Mouse (Mus musculus) left cerebral cortex, adult 9 months (tissue): Measurements from ENCODE around the gene Lypd6b.

Experiments
- DNase-seq, 2 experiments: peaks; one replicate each; pipeline ENCODE4 v3.0.0; 2022; ENCODE audit warnings: low spot score in 2 of 2

Lypd6b gene

DNA sequence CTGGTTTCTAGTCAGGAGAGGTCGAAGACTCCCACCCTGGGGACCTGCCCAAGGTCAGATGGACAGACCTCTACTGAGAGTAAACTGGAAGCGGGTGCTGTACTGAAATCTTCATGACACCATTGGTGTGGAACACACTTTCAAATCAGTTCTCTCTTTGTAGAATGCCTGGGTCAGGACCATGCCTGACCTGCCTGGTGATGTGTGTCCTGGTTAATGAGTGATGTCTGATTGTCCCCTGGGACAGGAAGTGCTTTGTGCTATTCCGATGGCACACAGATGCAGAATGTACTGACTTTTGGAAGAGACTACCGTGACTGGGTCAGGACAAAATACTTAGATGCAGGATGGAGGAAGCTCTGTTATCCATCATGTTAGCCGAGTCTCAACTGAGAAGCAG is 17.0 kb upstream of the Lypd6b start:
- DNase-seq = no peak

DNA sequence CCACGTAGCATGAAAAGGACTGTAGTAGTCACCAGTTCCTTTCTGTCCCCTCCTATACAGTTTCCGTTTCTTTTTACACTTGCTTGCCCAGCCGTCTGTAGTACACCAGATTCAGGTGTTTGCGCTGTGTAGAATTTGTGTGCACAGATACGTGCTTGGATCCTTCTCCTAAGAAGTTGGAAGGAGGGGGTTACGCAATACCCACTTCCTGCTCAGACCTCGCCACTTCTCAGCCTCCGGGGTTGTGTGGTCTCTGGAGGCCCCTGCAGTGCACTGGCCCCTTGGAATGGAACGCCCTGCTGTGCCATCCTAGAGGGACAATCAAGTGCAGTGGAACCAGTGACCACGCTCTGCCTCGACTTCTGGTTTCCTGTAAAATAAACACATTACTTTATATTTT is 16.3 kb upstream of the Lypd6b start:
- DNase-seq = no peak

DNA sequence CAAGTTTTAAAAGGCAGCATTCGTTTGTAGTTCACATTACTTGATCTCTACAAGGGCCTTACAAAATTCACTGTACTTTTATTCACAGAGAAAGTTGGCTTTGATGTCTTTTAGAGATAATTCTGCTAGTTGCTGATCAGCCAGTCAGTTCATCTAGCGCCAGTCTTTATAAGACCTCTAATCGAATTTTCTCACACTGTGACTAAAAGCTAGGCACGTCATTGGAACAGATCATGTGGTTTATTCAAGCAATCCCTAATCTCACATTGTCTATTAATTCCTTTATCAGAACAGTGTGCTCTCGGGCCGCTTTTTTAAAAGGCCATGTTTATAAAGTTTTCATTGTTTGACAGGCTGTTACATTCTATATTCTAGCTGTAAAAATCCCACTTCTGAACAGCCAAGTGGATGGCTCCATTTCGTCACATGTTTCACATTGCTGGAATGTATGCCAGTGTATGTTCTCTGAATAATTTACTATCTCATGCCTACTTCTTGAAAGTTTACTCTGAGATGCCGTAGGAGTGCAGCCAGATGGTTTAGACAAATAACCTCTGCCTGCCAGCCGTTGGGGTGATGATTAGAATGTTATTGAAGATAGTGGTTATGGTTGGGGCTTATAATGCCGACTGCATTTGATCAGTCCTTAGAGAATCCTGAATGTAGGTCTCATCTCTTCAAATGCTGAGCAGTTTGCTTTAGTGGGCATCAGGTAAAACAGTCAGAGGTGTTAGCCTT is 14.1 kb upstream of the Lypd6b start:
- no peak for DNase-seq

DNA sequence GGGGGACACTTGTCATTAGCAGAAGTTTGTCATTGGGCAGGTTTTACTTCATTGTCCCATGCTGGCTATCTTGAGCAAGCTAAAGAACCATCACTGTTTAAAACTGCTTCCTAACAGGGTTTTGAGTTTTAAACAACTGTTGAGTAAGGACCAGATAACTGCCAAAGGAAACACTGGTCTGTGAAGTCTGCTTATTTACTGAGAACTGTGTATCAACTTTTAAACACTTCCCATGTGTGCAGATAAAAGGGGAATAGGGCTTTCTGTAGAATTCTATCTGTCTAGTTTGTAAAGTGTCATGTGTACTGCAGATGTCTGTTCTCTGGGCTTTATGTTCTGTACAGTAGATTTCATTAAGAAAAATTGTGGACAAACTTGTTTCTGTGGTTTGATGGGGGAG is 13.3 kb upstream of the Lypd6b start:
- no peak for DNase-seq

DNA sequence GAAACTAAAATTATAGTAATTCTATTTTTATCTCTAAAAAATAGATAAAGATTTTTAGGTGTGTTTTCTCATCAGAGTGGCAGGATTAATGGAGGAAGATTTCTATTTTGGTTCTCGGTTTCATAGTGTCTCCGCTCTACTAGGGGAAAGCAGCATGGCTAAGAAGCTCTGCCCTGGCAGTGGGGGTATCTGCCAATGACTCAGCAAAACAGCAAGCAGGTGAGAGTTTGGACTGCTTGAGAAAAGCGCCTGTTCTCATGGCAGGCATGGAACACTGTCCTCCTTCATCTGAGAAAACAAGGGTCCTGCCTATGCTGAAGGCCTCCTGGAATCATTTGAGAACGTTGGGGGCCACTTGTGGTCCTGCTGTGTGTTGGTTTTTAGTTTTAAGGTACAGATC is 12.3 kb upstream of the Lypd6b start:
- no peak for DNase-seq

DNA sequence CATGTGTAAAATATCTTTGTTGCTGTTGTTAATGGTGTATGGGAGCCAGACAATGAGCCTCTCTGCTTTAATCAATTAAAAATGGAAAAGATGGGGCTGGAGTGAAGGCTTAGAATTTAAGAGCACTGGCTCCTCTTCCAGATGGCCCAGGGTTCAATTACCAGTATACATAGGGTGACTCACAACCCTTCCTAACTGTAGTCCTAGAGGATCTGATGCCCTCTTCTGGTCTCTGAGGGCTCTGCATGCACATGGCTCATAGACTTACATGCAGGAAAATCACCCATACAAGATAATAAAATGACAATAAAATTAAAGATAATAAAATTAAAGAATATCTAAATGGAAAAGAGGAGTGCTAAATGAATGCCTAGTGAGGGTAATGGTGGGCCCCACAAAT is 11.8 kb upstream of the Lypd6b start:
- no peak for DNase-seq

DNA sequence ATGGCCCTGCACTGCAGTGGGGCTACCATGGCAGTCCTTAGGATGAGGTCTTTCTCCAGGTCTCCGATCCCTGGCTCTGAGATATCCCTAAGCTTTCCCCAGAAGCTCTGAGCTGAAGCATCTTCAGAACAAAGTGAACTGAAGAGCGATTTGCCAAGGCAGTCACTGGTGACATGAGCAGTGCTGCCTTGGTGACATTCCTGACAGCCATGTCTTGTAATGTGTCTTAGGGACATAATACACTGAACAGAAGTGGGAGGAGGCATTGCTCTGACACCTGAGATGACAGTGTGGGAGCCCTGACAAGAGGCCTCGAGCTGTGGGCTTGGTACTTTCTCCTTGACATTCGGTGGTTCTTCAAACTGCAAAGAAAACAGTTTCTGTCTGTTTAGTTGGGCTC is 11.1 kb upstream of the Lypd6b start:
- no peak for DNase-seq

DNA sequence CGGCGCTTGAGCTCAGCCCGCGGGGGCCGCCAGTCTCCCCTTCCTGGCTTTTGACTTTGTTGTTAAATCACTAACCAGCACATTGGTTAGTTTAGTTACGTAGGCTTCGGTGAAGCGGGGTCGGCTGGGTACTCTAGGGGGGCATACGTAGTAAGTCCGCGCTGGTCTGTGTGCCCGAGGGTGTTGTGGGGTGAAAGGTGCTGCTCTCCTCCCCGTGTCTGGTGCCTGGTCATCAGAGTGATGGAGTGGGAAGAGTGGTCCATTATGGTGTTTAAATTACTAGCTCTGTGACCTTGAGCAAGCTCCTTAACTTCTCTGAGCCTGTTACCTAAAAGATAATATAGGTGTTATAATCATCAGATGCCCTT is 547 bp downstream of the Lypd6b start:
- no peak for DNase-seq

DNA sequence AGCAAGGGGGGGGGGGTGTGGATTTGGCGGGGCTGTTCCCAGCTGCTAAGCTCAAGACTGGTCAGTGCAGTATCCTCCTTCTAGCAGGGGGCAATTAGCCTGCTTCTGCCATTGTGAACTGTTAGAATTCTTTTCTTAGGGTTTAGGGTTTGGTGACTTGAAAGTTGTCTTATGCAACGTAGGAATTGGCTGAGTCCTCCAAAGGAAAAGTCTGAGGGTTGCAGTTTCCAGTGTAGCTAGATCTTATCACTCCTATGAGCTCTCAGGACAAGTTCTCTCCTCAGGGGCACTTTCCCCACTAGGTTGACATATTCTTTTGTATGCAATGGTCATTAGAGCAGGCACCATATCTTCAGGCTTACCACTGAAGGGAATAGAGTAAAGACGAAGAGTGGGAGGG is 1.2 kb downstream of the Lypd6b start:
- DNase-seq = no peak

DNA sequence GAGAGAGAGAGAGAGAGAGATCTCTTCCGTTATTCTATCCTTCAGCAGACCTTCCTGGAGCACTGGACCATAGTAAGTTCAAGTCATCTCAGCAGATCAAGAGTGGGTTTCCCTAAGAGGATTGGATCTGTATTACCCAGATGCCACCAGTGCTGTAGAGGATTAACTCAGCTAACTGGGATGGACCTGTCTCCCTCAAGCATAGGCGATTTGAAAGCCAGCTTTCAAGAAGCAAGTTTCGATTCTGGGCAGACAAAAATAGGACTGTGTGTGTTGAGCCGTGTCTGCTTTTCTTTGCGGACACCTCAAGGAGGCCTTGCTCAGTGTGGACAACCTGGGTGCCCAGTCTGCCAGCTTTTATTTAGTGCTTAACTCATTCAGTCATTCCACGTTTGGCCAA is 1.6 kb downstream of the Lypd6b start:
- DNase-seq = no peak

DNA sequence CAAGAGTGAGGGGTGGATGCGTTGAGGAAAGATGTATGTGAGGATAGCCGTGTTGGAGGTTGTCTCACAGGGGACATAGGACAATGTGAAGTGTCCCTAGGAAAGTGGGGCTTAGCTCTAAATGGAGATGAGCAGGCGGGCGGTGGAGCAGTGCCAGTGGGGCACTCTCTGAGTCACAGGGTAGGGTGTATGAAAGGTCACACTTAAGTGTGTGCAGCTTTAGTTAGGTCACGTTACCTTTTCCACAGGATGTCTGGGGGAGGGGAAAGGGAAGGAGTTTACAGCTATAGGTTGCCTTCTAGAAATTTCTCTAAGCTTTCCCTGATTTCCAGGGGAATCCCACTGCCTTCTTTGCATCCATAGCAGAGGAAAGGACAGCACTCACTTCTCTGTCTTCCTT is 2.0 kb downstream of the Lypd6b start:
- DNase-seq = no peak

DNA sequence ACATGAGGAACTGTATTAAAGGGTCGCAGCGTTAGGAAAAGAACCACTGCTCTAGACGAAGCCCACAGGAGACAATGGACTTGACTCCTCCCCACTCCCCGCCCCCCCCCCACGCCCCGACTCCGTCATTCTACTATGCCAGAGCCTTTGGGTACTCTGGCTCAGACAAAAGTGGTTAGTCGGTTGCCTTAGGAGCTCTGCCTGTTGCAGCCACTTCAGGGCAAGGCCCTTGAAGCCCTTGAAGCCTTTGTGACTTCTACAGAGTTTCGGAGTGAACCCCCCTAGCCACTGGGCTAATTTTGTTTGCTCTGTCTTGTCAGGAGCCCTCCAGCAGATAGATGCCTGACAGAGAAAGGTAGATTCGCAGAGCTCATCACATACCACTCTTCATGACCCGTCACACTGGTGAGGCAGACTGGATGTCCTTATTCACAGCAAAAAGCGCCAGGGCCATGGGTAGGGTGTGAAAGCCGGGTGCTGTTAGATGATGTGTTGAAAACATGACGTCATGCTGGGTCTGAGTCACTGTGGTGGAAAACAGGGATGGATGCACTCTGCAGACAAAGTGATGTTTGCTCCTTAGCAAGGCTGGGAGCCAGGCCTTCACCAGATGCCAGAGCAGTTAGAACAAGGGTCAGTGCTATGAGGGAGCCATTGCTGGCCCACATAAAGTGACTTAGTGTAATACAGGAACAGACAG is 10.1 kb downstream of the Lypd6b start:
- peak in 1 of 2 experiments; percentile 29 for DNase-seq

DNA sequence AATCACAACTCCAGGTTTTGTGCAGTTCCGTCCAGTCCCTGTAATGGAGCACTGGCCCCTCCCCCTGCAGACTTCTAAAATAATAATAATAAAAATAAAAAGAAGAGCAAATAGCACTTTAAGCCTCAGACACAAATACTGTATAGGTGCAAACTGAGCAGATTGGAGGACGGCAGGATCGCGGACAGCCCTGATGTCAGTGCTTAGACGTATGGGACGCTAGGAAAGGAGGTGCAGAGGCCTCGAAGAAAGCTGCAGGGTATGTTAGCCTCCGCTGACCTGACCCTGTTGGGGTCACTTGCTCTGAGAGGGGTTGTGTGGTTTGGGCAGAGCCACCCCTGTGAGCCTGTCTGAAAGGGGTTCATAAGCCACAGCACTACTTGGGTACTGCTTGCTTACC is 17.0 kb downstream of the Lypd6b start:
- no peak for DNase-seq

DNA sequence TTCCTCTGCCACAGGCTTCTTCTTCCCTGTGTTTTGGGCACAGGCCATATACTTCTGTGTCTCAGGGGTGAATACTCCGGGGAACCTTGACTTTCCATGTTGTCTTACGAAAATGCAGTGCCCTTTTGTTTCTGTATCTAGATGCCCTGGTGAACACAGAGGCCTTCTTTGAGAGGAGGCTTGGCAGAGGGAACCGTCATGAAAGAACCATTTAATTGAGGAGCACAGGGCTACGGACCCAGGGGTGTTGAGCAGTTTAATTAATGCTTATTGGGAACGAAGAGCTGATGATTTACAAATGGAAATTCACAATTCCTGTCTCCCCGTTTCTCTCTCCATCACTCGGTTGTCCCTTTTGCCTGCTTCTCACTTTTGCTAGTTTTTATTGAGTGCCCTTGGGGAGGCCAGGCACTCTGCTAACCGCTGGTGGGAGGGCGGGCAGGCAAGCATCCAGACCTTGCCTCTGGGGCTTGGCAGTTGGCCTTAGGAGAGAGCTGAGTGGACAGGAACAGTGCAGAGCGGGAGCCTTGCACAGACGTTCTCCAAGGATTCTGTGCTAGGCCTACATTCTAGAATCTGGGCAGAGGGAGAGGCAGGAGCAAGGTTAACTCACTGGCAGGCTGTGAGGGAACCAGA is 18.4 kb downstream of the Lypd6b start:
- DNase-seq = peak in 1 of 2 experiments; percentile 40

DNA sequence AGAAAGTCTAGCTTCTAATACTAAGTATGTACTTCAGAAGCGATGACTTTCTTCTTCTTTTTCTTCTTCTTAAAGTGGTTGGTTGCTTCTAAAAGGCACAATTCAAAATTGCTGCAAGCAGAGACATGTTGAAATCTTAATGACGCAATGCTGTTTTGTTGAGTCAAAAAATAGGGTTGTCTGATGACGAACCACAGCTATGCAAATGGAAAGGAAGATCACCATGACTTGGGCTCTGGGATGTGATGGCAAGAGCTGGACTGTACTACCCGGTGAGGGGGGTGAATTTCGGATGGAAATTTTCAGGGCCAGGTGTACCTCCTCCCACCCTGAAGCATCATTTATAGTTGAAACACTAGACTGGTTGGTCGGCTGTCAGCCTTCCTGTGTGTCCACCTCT is 22.0 kb downstream of the Lypd6b start:
- DNase-seq = no peak

DNA sequence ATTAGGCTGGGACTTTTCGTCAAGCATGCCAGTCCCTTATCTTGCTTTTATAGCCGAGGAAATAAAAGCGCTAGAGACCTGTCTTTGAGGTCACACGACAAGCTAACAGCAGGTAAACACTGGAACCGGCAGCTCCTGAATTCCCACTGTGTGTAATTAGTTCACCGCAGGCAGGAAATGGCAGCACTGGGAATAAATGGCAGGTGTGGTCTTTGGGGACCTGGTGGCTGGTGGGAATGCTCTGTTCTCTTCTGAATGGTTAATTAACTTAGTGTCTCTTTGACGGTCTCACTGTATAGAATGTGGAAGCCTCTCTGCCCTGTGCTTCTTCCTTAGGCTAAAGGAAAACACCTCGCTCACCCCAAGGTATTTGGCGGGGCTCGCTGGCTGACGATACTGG is 23.9 kb downstream of the Lypd6b start:
- no peak for DNase-seq

DNA sequence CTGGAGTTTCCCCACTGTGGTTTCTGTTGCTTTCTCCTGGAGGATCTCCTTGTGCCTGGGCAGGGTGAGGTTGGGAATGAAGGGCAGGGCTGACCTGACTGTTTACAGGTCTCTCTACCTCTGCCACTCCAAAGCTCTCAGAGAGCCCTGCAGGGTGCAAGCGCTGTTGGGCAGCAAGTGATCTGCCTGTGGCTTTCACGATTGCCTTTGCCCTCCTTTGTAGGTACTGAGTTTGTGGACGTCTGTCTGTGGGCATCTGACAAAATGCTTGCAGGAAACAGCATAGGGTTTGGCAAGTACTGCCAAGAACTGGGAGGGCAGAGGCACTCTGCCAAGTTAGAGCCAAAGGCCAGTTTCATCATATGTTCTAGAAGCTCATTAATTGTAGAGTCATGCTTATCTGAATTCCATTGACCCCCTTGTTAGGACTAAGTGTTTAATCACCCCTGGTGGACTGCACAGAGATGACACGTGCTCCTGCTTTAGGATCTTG is 24.4 kb downstream of the Lypd6b start:
- no peak for DNase-seq

DNA sequence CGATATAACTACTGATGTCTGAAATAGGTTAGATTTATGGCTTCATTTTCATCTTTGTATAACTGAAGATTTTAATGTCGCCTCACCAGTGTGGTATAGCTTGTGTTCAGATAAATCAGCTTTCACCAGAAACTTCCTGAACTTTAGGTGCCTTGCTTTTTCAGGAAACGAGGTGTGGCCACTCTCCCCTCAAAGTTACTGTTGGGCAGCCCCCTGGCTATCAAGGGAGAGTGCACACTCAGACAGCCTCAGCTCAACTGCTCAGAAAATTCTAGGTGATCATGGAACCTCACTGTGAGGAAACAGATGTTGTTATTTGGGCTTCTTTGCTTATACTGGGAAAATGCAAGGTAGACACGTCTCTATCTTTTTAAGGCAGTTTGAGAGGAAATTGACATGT is 25.7 kb downstream of the Lypd6b start:
- DNase-seq = no peak

DNA sequence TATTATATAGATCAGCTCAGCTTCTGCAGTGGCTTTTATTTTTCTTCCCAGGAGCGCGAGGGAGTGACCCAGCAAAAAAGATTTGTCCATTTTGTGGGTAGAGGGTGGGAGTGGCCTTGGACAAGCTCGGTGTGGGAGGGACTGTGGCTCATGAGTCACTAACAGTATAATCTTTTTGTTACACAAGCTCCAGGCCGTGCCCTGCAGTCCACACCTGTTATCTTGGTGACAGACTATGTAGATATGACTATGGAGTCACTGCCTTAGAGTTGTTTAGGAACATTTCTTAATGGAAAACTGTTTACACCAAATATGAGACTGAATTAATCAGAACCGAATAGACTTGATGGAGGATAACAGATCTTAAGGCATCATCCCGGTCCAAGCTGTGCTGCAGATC is 26.5 kb downstream of the Lypd6b start:
- no peak for DNase-seq

DNA sequence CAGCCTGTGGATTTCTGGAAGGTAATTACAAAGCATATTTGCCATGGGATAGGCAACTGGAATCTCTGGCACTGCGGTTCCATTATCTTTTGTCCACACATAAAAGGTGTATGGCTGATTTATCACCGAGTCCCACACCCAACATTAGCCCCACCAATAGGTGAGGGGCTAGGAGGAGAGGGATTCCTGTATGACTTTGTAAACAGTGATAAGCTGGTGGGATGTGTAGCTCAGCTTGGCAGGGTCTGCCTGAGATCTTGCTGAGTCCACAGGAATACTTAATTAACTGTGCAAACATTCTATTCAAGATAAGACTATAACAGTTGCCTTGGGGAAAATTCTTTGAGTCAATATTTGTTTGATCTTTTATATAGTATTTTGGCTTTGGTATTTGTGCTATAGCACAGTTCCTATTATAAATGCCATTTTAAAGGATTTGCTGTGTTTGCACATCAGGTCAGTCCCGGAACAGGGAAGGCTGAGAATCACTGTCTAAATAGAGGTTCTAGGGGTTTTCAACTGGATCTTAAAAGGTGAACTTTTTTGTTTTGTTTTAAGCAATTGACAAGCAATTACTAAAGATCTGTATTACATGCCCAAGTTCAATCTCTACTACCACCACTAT is 28.3 kb downstream of the Lypd6b start:
- DNase-seq = no peak

DNA sequence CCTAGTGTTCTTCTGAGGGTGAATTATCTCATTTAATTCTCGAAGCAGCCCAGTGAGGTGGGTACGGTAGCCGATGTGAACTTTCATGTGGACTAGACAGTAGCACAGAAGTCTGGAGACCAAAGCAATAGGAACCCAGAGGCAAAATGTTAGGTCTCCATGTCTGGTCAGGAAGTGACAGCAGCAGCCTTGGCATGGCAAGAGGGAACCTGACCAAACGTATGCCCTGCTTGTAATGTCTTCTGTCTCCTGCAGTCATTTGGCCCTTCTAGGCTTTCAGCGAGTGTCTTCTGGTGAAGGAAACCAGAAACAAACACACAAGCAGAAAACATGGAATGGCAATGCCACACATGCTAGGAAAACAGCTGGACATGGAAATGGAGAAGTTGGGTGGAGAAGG is 29.1 kb downstream of the Lypd6b start:
- no peak for DNase-seq

DNA sequence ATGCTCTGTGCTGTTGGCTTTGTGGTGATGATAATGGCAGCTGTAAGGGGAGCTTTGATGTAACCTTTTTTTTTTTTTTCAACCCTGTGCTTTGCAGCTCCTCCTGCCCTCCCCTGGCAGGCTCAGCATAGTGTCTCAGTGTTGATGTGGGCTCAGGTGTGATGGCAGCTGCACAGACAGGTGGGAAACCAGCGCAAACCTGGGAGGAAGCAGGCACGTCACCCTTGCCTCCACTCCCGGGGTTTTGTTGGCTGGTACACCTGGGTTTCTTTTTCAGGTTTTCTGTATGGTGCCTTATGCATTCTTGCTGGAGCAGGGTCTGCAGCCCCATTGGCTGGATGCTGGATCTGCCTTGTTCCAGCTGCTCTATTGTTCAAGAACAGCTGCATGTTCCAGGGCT is 29.7 kb downstream of the Lypd6b start:
- no peak for DNase-seq

DNA sequence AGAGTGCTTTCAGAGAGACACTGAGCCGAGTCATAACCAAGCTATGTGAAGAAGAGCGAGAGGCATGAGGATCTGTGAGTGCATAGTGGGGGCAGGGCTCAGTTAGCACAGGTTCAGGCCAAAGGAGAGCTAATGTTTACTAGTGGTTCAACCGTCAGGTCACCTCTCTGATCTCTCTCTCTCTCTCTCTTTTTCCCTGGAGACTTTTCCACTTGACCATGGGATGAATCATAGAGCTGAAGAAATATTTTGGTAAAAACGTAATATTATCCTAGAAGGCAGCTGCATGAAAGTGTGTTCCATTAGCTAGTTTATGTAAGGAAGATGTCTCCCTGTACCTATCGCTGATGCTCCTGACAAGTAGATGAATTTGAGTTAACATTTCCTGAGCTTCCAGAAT is 30.6 kb downstream of the Lypd6b start:
- DNase-seq = no peak
